Mouse (Mus musculus) lung, postnatal 25 days (tissue): ENCODE measurements around the gene Lima1.
"Not testable (repeated sequence)": the region's sequence is repeated elsewhere in the genome, so short reads cannot be mapped to it uniquely, and the experiment has no call there.

Experiments used
- DNase-seq: peaks from one replicate; pipeline ENCODE4 v3.0.0; 2022; ENCODE audit warnings: low spot score

Lima1 gene

DNA sequence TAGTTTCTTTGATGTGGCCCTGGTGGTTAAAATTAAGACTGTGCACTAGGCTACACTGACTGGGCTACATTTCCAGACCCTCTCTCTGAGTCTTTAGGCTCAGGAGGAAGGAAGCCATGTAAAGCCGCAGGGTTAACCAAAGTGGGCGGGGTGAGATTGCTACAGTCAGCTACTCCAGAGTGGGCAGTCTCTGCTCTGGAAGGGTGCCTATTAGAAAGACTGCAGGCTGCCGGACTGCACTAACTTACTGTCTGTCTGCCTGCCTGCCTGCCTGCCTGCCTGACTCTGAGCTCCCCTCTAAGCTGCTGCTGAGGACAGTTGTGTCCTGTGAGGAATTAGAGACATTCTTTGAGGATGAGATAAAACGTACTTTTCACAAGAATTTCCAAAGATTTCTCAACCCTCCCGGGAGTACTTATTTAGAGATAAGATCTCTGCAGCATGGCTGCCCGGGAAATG, 72.0 kb downstream of the Lima1 start:
- peak; percentile 54 for DNase-seq

DNA sequence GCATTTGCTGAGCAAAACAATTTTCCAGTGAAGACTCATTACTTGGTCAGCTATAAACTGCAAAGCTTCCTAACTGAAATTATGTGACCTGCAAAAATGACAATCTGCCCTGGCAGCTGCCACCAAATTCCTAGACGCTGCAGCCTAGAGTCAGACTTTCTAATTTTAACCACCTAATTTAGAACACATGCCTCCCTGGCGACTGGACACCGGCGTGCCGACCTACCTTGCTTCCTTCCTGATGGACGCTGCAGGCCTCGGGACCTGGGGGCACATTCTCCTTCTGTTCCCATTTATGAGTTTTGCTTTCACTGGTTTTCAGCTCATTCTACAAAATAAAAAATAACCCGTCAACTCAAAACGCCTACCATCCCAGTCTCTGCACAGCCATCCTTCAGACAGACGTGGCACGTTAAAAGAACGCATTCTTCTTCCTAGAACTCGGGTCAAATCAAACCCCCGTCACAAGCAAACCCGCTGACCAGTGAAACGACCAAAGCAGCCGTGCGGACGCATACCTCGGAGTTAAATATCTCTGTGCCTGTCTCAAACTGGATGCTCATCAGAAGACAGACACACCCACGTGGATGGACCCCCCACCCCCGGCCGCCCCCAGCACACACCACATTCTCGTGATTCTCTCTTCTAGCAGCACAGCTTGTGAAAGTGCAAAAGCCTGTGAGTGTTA, 73.2 kb downstream of the Lima1 start:
- no peak for DNase-seq

DNA sequence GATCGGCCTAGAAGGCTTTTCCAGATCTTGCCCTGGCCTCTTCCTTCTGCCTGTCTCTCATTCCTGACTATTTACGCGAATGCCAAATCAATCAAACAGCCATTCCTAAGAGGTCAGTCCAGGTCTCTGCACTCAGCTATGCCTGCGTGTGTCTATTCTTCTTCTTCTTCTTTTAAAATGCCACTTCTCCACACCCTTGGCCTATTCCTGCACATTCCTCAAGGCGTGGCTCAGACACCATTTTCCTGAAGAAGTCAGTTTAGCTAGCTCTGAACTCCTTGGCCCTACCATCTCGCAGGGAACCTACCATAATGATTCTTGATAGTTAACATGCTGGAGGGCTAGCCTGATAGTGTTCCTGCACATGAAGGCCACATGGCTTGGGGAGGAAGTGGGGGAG, 75.5 kb downstream of the Lima1 start:
- no peak for DNase-seq

DNA sequence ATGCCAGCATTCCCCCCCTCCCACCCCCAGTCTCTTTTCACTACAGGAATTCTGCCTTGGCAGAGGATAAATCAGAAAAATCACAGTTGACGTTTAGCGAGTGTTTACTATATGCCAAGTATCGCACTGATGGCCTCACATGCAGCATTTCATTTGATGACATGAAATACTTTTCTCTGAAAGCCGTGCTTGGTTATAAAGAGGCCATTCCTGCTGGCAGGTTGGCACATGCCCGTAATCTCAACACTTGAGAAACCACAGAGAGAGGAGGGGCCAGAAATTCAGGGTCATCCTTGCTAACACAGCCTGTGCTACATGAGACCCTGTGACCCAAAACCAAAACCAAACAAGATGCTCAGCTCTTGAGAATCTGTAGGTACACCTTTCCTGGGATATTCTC, 77.4 kb downstream of the Lima1 start:
- DNase-seq = no peak

DNA sequence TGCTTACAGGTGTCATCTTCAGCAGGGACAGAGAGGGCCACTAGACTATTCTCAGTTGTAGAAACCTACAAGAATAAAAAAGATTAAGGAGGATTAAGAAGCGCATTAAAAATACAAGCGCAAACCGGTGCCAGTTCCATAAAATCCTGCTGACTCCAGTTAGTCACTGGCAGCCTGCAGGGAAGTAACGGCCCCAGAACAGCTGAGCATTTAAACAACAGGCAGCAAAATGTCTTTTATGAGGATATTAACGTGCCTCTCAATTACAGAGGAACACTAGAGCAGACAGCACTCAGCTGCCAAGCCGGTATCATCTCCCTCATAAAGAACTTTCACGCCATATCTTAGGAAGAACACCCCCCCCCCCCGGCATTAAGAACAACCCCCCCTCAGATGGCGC, 78.5 kb downstream of the Lima1 start:
- DNase-seq = no peak

DNA sequence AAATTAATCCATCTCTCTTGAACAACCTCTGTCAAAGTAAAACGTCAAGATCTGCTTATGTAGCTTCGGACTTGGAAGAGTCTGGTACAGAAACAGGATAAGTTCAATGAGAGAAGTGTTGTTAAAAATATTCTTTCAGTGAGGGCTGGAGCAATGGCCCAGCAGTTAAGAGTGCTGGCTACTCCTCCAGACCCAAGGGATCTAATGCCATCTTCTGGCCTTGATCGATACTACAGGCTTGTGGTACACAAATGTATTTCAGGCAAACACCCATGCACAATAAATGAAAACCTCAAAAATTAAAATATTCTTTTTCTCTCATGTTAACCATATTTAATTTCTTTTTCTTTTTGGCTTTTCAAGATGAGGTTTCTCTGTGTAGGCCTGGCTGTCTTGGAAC, 79.2 kb downstream of the Lima1 start:
- no peak for DNase-seq

DNA sequence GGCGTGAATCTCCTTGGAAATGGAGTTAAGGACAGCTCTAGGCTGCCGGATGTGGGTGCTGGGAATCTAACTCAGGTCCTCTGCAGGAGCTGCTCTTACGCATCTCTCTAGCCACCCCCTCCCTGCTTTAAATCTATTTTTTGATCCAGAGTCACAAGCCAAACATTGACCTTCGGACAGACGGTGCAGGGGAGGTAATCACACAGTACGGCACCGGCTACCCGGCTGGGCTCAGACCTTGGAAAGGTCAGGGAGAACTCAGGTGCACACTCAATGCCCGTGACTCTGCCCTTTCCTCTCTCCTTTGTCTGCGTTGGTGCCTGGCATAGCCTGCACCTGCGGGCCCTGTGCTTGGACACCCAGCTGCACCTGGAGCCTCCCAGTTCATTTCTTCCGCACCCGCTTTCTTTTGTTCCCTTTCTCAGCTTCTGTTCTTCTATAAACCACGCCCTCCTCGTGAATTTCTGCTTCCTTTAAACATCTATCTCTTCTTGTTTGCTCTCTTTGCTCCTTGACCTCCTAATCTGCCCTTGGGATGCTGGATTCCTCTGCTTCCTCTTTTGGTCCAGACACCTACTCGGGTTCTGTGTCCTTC, 82.9 kb downstream of the Lima1 start:
- no peak for DNase-seq

DNA sequence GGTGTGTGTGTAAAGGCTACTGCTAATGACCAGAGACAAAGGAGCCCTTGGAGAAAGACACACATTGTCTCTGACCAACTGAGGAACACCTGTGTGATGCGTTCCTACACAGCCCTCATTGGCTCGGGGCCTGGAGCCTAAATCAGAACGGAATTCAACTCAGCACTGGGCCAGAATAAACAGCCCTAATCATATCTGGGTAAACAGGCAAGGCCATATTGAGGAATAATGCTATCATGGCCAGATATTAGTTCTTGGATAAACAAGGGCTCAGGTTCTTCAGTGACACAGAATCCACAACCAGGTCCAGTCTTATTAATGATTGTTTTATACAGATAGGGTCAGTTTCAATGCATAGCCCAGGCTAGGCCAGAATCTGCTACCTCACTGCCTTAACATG, 84.3 kb downstream of the Lima1 start:
- no peak for DNase-seq

DNA sequence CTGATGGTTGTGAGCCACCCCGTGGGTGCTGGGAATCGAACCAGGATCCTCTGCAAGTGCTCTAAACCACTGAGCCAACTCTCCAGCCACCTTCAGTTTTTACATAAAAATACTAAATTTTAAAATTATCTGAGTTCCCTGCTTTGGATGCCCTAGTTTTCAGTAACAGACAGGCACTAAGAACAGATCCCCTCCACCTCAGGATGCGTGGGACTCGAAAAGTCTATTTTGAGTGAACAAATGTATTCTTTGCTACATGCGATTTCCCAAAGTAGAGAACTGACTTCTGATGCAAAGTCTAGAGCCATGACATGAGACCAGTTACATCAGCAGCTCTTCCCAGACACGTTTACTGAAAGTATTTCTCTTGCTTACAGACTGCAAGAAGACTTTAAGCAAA, 84.8 kb downstream of the Lima1 start:
- DNase-seq = no peak

DNA sequence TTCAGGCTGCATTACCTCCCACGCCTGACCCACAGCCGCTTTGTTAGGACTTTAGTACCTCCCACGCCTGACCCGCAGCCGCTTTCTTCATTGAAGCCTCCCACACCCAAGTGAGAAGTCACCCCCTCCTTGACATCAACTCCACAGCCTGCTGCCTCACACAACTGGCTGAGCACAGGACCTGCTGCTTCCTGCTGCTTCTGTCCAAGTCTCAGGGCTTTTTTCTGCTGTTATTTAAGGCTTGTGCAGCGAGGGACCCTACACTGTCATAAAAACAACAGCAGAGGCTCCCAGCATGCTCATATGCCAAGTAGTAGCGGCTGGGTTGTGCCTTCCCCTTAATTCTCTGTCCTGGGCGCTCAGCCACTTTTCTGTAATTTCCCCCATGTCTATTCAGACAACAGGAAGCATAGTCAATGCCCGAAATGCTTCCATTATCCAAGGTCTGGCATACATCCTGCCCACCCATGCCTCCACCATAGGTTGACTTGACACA, 87.6 kb downstream of the Lima1 start:
- DNase-seq = peak; percentile 5

DNA sequence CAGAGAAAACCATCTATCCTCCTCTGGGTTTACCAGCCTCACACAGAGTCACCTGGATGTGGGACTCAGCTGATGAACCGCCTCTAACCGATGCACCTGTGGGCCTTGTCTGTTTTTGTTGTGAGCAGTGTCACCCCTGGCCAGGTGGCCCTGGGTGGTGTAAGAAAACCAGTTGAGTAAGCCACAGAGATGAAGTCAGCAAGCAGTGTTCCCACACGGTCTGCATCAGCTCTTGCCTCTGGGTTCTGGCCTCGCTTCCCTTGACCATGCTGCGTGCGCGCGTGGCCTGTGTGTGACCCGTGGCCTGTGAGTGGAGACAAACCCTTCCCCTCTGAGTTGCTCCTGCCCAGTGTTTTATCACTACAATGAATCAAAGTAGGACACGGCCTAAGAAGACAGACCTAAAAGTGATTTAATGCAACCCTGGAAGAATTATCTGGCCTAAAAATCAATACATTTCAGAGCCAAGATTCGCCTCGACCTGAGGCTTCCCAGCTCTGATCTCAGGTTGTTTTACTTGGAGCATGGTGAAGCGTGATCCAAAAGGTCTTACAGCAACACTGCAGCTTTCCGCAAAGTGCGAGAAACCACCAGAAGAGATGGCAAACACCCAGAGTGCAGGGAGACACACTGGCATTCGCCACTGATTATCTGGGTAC, 96.5 kb downstream of the Lima1 start:
- DNase-seq = no peak

DNA sequence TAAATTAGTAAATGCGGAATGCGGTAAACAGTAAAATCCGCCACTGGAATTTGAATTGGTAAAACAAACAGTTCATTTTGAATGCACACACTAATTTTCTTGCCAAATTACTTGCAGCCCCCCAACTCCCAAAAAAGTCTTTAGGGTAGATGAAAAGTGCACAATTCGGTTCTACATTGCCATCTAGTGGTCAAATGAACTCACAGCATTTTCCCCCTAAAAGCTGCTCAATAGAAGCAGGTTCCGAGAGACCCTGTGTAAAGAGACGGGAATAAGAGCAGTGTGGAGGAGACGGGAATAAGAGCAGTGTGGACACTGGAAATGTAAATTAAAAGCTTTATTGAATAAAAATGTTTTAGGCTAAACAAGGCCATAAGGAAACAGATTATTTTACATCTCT, 97.1 kb downstream of the Lima1 start:
- peak; percentile 36 for DNase-seq

DNA sequence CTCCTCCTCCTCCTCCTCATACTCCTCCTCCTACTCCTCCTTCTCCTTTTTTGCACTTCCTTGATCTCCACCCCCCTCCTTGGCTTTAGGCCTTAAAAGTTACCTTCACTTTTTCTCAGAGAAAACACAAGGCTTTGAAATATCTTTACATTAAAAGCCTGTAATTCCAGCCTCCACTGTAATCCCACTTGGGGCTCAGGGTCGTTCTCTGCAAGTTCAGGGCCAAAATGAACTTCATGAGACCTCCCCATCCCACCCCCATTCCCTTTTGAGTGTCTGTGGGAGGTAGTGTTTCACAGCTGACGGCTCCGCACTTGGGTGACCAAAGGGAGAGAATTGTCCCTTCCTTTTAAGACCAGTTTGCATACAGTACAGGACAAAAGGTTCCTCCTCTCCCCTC, 102.3 kb downstream of the Lima1 start:
- no peak for DNase-seq

DNA sequence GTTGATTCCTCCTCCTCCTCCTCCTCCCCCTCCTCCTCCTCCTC, 102.6 kb downstream of the Lima1 start, which contains the start of gene Cers5:
TSS of gene Cers5 (minus strand) at position 5 of the 44 bp plus-strand sequence.
- not testable (repeated sequence) for DNase-seq

DNA sequence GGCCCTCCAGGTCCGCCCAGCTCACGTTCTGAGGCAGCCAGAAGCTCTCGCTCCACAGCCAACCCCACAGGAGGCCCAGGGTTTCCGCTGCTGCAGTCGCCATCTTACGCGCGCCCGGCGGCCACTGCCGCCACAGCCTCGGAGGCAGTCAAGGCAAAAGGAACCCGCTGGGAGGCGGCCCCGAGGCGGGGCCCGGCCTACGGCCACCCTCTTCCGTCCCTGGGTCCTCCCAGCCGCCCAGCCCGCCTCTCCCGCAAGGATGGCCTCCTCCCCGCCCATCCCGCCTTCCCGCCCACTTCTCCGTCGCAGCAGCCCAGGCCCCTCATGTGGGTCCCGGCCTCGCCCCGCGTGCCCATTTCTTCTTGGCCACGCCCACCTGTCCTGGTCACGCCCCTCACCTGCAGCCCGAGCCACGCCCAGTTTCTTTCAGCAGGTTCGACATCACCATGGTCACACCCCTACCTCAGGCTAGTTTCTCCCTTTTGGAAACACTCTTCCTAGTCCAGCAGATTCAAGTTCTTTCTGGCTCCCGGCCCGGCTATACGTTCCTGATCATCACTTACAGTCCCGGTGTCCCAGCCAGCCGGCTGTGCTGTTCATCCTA, 102.9 kb downstream of the Lima1 start:
- DNase-seq = peak; percentile 93

DNA sequence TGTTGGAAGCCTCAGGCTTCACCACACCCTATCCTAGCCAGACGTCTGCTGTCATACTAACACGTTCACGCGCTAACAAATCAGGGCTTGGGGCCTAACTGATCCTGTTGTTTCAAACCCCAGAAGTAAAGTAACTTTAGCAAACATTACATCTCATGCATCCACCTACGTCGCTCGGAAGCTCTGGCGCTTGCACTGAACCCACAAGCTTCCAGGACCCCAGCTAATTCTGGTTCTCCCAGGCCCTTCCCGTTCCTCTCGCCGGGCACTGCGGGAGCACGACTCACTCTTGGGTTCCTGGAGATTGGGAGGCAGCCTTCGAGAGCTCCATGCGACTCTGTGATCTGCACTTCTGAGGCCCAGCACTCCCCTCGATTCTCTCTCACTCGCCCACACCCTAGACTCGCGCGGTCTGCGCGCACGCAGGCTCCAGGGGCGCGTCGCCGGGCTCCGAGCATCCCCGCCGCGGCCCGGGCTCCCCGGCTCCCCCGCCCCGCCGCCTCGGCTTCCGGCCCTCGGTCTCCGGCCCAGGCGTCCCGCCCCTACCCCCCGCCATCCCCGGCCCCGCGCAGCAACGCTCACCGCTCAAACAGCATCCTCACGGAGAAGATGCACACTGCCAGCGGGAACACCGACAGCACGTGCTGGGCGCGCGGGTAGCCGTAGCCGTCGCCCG, 103.5 kb downstream of the Lima1 start:
- peak; percentile 32 for DNase-seq

DNA sequence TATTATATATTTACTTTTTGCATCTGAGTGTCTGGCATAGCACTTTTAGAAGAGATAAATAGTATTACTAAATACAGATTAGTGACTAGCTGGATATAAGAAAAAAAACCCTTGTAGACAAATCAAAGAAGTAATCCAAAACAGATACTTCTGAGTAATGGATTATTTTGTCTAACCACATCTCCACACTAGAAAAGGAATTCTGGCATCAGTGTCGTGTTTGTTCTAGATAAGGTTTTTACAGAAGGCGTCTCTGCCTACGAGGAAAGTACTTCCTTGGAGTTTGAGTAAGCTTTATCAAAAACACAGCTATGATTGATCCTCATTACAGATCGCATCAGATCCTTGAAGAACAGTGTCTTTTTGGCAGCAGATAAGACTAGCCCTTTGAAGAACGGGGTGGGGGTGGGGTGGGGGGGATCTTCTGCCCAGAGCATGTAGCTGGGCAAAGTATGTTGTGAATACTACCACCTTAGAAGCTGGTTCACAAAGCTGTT, 104.2 kb downstream of the Lima1 start:
- DNase-seq = no peak

DNA sequence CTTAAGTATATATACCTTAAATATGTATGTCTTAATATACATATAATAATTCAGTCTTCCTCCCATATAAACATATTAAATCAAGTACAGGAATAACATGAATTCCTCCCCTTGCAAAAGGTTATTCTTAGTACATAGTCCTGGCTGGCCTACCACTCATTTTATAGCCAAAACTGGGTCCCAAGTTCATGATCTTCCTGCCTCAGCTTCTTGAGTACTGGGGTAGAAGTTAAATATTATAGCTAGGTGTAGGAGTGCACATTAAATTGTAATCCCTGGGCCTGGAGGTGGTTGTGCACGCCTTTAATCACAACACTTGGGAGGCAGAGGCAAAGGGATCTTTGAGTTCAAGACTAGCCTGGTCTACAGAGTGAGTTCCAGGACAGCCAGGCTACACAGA, 106.5 kb downstream of the Lima1 start:
- no peak for DNase-seq

DNA sequence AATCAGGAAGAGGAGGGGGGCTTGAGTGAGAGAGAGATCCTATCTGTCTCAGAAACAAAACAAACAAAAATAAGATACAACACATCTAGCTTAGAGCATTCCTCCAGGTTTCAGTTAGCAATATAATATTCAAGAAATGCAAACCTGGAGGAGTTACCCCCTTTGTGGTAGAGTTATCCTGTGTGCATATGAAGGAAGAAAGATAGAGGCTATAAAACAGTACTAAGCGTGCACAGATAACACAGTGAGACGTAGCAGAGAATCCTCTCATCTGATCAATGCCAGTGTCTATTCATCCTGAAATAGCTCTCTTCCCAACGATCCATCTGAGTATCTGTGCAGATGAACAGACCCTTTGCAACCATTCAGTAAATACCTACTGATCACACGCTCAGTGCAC, 107.8 kb downstream of the Lima1 start:
- DNase-seq = no peak

DNA sequence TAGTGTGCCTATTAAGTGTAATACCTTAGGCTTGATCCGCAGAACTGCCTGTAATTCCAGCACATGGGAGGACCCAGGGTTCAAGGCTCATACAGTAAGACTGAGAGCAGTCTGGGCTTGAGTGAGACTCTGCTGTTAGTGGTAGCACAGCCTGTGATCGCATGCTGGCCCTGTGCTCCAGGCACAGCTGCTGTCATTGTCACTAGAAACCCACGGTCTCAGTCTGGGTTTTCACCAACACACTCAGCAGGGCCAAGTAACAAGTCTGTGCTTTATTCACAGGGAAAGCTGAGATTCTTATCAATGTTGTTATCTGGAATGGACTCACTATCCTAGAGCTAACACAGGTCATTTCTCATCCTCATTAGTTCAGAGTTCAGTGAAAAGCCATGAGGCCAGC, 121.1 kb downstream of the Lima1 start:
- no peak for DNase-seq

DNA sequence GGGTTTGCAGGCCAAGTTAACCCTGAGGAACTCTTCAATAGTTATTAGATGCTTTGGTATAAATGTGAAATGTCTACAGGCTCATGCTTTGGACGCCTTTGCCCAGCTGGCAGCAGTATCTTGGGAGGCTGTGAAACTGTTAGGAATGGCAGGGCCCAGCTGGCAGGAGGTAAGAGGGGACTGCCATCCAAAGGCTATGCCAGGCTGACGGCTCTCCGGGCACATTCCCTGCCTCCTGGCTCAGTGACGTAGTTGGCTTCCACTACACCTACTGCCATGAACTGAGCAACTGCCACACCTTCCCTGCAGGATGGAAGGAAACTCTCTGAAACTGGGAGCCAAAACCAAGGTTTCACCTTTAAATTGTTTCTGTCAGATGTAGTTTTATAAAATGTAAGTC, 135.0 kb downstream of the Lima1 start:
- no peak for DNase-seq

DNA sequence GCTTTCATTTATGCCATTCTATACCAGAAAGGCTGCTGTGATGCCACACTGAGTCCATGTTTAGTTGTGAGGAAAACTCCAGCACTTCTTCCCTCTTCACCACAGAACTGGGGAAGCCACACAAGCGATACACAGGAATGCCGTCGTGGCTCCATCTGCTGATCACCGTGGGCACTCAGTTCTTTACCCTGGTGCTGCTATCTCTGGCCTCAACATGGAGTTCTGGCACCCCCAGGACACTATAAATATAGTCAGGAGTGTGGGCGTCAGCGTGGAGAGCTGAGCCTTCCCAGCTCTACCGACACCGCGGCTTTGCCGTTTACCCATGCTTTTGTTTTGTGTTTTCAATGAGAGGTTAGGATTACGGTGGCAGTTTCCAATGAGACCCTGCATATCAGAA, 138.6 kb downstream of the Lima1 start:
- DNase-seq = no peak

DNA sequence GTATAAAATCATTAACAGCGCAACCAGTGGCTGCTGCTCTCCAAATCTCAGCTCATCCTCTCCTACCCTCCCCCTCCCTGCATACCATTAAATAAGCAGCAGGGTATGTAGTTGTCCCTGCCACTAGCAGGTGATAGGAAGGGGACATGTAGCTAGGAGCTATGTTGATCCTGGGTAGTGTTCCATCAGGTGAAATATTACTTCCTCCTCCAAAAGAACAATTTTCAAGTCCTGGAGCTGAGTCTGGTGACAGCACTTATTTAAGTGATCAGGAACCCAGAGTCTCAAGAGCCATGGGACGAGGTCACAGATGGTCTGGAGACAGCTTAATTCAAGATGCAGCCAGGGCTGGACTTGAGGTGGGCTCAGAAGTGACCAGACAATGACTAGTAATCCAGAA, 139.6 kb downstream of the Lima1 start:
- peak; percentile 100 for DNase-seq
